Mouse (Mus musculus): ENCODE measurements around the gene Tmem88.
A peak's percentile ranks its signal among the peaks of the same experiment; 100 is the strongest.

Tmem88 gene

GRCm38 (mm10) chr11:69415668-69416451 lies 17.8 kb upstream of the Tmem88 start:
- DNase-seq: peak; percentile 60

- peak; percentile 69 for DNase-seq
Measured at GRCm38 (mm10) chr11:69415327-69415667, 17.3 kb upstream of the Tmem88 start.

- no peak for DNase-seq
Measured at GRCm38 (mm10) chr11:69414421-69415326, 16.6 kb upstream of the Tmem88 start.

- DNase-seq: peak; percentile 77
Measured at GRCm38 (mm10) chr11:69413221-69414181, 15.5 kb upstream of the Tmem88 start, which contains the start of gene Kdm6b. Gene Kdm6b, minus strand, starts transcription at chr11:69413675.

- no peak for DNase-seq
Measured at GRCm38 (mm10) chr11:69412548-69412947, 14.5 kb upstream of the Tmem88 start.

- peak; percentile 41 for DNase-seq
Measured at GRCm38 (mm10) chr11:69411538-69412203, 13.6 kb upstream of the Tmem88 start.

GRCm38 (mm10) chr11:69411073-69411535 lies 13.1 kb upstream of the Tmem88 start:
- DNase-seq: peak; percentile 93

GRCm38 (mm10) chr11:69410310-69411072 lies 12.5 kb upstream of the Tmem88 start:
- DNase-seq: no peak

GRCm38 (mm10) chr11:69410045-69410309 lies 11.9 kb upstream of the Tmem88 start:
- no peak for DNase-seq

GRCm38 (mm10) chr11:69409378-69410044 lies 11.5 kb upstream of the Tmem88 start:
- DNase-seq: peak; percentile 75

- DNase-seq: peak; percentile 82
Measured at GRCm38 (mm10) chr11:69408541-69409377, 10.7 kb upstream of the Tmem88 start.

- no peak for DNase-seq
Measured at GRCm38 (mm10) chr11:69407724-69408004, 9.6 kb upstream of the Tmem88 start.

GRCm38 (mm10) chr11:69406867-69407723 lies 9.1 kb upstream of the Tmem88 start:
- DNase-seq: no peak

GRCm38 (mm10) chr11:69406282-69406681 lies 8.2 kb upstream of the Tmem88 start:
- DNase-seq: peak; percentile 31

GRCm38 (mm10) chr11:69405397-69406200 lies 7.6 kb upstream of the Tmem88 start:
- no peak for DNase-seq

- no peak for DNase-seq
Measured at GRCm38 (mm10) chr11:69404595-69405396, 6.8 kb upstream of the Tmem88 start.

Measured in cerebellum, adult 8-10 months (tissue).